Comparison of ENCODE assay signal across 10 mouse cellular contexts in the genomic region with DNA sequence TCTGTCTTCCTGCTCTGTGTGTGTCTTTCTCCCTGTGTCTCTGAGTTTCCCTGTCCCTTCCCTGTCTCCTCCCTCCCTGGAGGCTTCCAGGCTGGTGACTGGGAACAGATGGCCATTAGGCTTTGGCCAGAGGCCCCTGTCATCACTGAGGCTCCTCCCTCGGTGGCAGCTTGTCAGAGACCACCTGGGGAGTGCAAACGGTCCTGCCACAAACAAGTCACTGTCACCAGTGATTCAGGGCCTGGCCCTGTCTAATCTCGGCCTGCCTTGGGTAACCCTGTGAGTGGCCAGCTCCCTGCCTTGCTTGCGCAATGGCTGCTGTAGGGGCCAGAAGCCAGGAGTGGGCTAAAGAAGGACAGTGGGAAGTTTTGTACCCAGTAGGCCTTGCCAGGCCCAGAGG. TPM values are rescaled to one million over a fixed set of nuclear protein-coding genes. Genes with fewer than 3 reads are reported as not detected.
DNase-seq lines count a peak whose midpoint lies in the region; ATAC-seq lines count a peak whose summit lies in the region.
"Had no signal": no experiment of that assay in that cellular context is flagged by ENCODE, and none has a peak within 500 bp of the region (broad histone marks: within the 10 kb centered on the region; RNA-seq: fewer than 3 reads in every experiment).

No protein-coding gene starts in this region.

- H3K36me3 ChIP-seq in limb, embryonic 15.5 days, result no peaks in the 10 kb centered on the region
- H3K36me3 ChIP-seq in limb, embryonic 10.5 days, result no peaks in the 10 kb centered on the region
- H3K36me3 ChIP-seq in midbrain, embryonic 13.5 days, result no peaks in the 10 kb centered on the region
- H3K36me3 ChIP-seq: heart, embryonic 13.5 days had no signal

- no peak overlapping the region for H3K9ac ChIP-seq in limb, embryonic 15.5 days
- H3K9ac ChIP-seq in midbrain, embryonic 13.5 days (replicated peaks), result no peak overlapping the region
- H3K9ac ChIP-seq: heart, embryonic 13.5 days had no signal

- H3K4me1 ChIP-seq in limb, embryonic 15.5 days, result no peaks in the 10 kb centered on the region
- peaks cover 8% of the 10 kb centered on the region for H3K4me1 ChIP-seq in limb, embryonic 10.5 days
- peaks cover 12% of the 10 kb centered on the region for H3K4me1 ChIP-seq in midbrain, embryonic 13.5 days (replicated peaks)

- no peak overlapping the region for H3K4me3 ChIP-seq in limb, embryonic 15.5 days
- H3K4me3 ChIP-seq in limb, embryonic 10.5 days, result no peak overlapping the region
- no peak overlapping the region for H3K4me3 ChIP-seq in midbrain, embryonic 13.5 days (replicated peaks)
- H3K4me3 ChIP-seq: heart, embryonic 13.5 days had no signal

- H3K4me2 ChIP-seq in limb, embryonic 15.5 days, result no peak overlapping the region
- H3K4me2 ChIP-seq in midbrain, embryonic 13.5 days (replicated peaks), result no peak overlapping the region
- H3K4me2 ChIP-seq: heart, embryonic 13.5 days had no signal

- H3K9me3 ChIP-seq in limb, embryonic 15.5 days, result no peaks in the 10 kb centered on the region
- no peaks in the 10 kb centered on the region for H3K9me3 ChIP-seq in limb, embryonic 10.5 days (replicated peaks)
- no peaks in the 10 kb centered on the region for H3K9me3 ChIP-seq in midbrain, embryonic 13.5 days
- H3K9me3 ChIP-seq: heart, embryonic 13.5 days had no signal

- H3K27me3 ChIP-seq in limb, embryonic 15.5 days, result no peaks in the 10 kb centered on the region
- peaks cover 26% of the 10 kb centered on the region; the same call in 1 of the 2 replicates for H3K27me3 ChIP-seq in limb, embryonic 10.5 days (ENCODE audit: low read depth, poor library complexity, severe bottlenecking)
- 0 out of 2 replicates have a peak, but pooled peaks cover 2% of the 10 kb centered on the region for H3K27me3 ChIP-seq in midbrain, embryonic 13.5 days

- ATAC-seq in limb, embryonic 15.5 days (ENCODE audit: insufficient number of reproducible peaks, low FRiP score, low TSS enrichment, low read depth), result peak; percentile 30; the same call in 1 of the 2 replicates
- 0 out of 2 replicates have a peak, but pooled peaks have one; percentile 34 for ATAC-seq in midbrain, embryonic 13.5 days
- ATAC-seq in erythroblast, adult 5-6 weeks (replicated peaks; ENCODE audit: low FRiP score, poor library complexity, severe bottlenecking), result no peak

- WGBS in limb, embryonic 15.5 days, result 28% methylated on average over 4 of the region's 4 CpGs
- 27% methylated on average over 4 of the region's 4 CpGs for WGBS in limb, embryonic 10.5 days
- WGBS in midbrain, embryonic 13.5 days, result 47% methylated on average over 4 of the region's 4 CpGs

- H3K27ac ChIP-seq in limb, embryonic 15.5 days, result no peak overlapping the region
- H3K27ac ChIP-seq in limb, embryonic 10.5 days, result no peak overlapping the region
- H3K27ac ChIP-seq in midbrain, embryonic 13.5 days, result no peak overlapping the region
- H3K27ac ChIP-seq: heart, embryonic 13.5 days had no signal

- DNase-seq in limb, embryonic 10.5 days (ENCODE audit: low spot score), result no peak
- DNase-seq in cerebellum, adult 11-12 months, result peak; percentile 93
- peak; percentile 69 to 85 for DNase-seq in heart, adult 9 months (ENCODE audit: low spot score in 2 of 2)
- no peak for DNase-seq in left cerebral cortex, adult 8-10 months (ENCODE audit: low spot score in 2 of 2)
- no peak for DNase-seq in kidney, postnatal 25 days

RNA-seq across cellular contexts. Expression of a gene that starts 12.5 kb away (rescaled TPM):
- 0.54 and 1.5 TPM in 2 replicates for polyA plus RNA-seq in limb, embryonic 15.5 days (2015; fragmentation: Nextera tagmentation; extraction: Ambion mirVana)
- 0.03 and 0.06 TPM in 2 replicates for polyA plus RNA-seq in limb, embryonic 10.5 days (2016; fragmentation: Nextera tagmentation; extraction: Ambion mirVana)
- 0.17 and 0.32 TPM in 2 replicates for polyA plus RNA-seq in midbrain, embryonic 13.5 days (2015; fragmentation: Nextera tagmentation; extraction: Ambion mirVana)
- 1 to 10 TPM; 1.7 to 5.1 (median 2.1) TPM for total RNA-seq in left cerebral cortex, adult 8-10 months (2022)
- total RNA-seq in erythroblast, adult 5-6 weeks (2015; ENCODE audit: low replicate concordance), result not detected in 2 replicates
- not detected in 2 replicates for total RNA-seq in erythroblast, adult 5-6 weeks (2017; ENCODE audit: low replicate concordance)
- total RNA-seq: MEL had no signal

Comparison
In these comparisons a context has a peak if more than half of its experiments do, and no peak if none do; other contexts are left out.
1. DNase-seq: peak in cerebellum, adult 11-12 months (single experiment) and heart, adult 9 months (2 of 2); none in limb, embryonic 10.5 days (single experiment), left cerebral cortex, adult 8-10 months (0 of 2) and kidney, postnatal 25 days (0 of 2).